Mouse (Mus musculus): Measurements from ENCODE around the gene Npsr1. TPM values are rescaled to one million over a fixed set of nuclear protein-coding genes. Genes with fewer than 3 reads are reported as not detected.

Gene Npsr1
- polyA plus RNA-seq, 1 experiment from 2014 or later: not detected

- Histone ChIP-seq H3K9ac (replicated peaks; ENCODE audit: low read length) (no peak overlapping the region), H3K36me3 (replicated peaks; ENCODE audit: control insufficient read depth, insufficient read depth, low read depth, low read length) (no peaks in the 10 kb centered on the region), H3K4me3 (ENCODE audit: low read depth, low read length) (no peak overlapping the region), H3K4me1 (ENCODE audit: control insufficient read depth, insufficient read depth, low read length) (no peaks in the 10 kb centered on the region), H3K27ac (replicated peaks; ENCODE audit: low read depth, low read length) (no peak overlapping the region), H3K4me2 (ENCODE audit: low read depth, low read length) (no peak overlapping the region), H3K9me3 (replicated peaks; ENCODE audit: control insufficient read depth, low read length) (no peaks in the 10 kb centered on the region), H3K27me3 (ENCODE audit: control insufficient read depth, insufficient read depth, low read length) (no peaks in the 10 kb centered on the region)
- ATAC-seq (replicated peaks; ENCODE audit: insufficient number of reproducible peaks, low FRiP score, low TSS enrichment, low read depth) (no peak), DNase-seq (ENCODE audit: low spot score) (no peak)
- 26% methylated on average over 1 of the region's 1 CpGs for WGBS
Measured at GRCm38 (mm10) chr9:24347011-24347410, 249.2 kb downstream of the Npsr1 start.

- H3K4me1 ChIP-seq (ENCODE audit: control insufficient read depth, insufficient read depth, low read length): no peaks in the 10 kb centered on the region
- WGBS: 82% methylated on average over 2 of the region's 2 CpGs
- no peaks in the 10 kb centered on the region for H3K36me3 ChIP-seq (replicated peaks; ENCODE audit: control insufficient read depth, insufficient read depth, low read depth, low read length)
- DNase-seq (ENCODE audit: low spot score) (no peak), ATAC-seq (replicated peaks; ENCODE audit: insufficient number of reproducible peaks, low FRiP score, low TSS enrichment, low read depth) (no peak)
- no peak overlapping the region for H3K4me2 ChIP-seq (ENCODE audit: low read depth, low read length)
- H3K27ac ChIP-seq (replicated peaks; ENCODE audit: low read depth, low read length): no peak overlapping the region
- no peaks in the 10 kb centered on the region for H3K27me3 ChIP-seq (ENCODE audit: control insufficient read depth, insufficient read depth, low read length)
- H3K4me3 ChIP-seq (ENCODE audit: low read depth, low read length): no peak overlapping the region
- H3K9ac ChIP-seq (replicated peaks; ENCODE audit: low read length): no peak overlapping the region
- H3K9me3 ChIP-seq (replicated peaks; ENCODE audit: control insufficient read depth, low read length): no peaks in the 10 kb centered on the region
Measured at GRCm38 (mm10) chr9:24349510-24349909, 251.7 kb downstream of the Npsr1 start.

- no peak overlapping the region for H3K27ac ChIP-seq (replicated peaks; ENCODE audit: low read depth, low read length)
- DNase-seq (ENCODE audit: low spot score) (no peak), ATAC-seq (replicated peaks; ENCODE audit: insufficient number of reproducible peaks, low FRiP score, low TSS enrichment, low read depth) (no peak)
- no peaks in the 10 kb centered on the region for H3K36me3 ChIP-seq (replicated peaks; ENCODE audit: control insufficient read depth, insufficient read depth, low read depth, low read length)
- H3K27me3 ChIP-seq (ENCODE audit: control insufficient read depth, insufficient read depth, low read length): no peaks in the 10 kb centered on the region
- WGBS: 82% methylated on average over 3 of the region's 3 CpGs
- no peaks in the 10 kb centered on the region for H3K4me1 ChIP-seq (ENCODE audit: control insufficient read depth, insufficient read depth, low read length)
- H3K4me3 ChIP-seq (ENCODE audit: low read depth, low read length): no peak overlapping the region
- H3K9me3 ChIP-seq (replicated peaks; ENCODE audit: control insufficient read depth, low read length): no peaks in the 10 kb centered on the region
- no peak overlapping the region for H3K9ac ChIP-seq (replicated peaks; ENCODE audit: low read length)
- no peak overlapping the region for H3K4me2 ChIP-seq (ENCODE audit: low read depth, low read length)
Measured at GRCm38 (mm10) chr9:24351402-24351801, 253.6 kb downstream of the Npsr1 start.
